Mouse (Mus musculus) spleen, adult 12 weeks (tissue): Measurements from ENCODE around the gene Aff1.

Experiments
- DNase-seq: peaks from one replicate; pipeline ENCODE4 v3.0.0; 2022; ENCODE audit warnings: low spot score

The Aff1 gene

DNA sequence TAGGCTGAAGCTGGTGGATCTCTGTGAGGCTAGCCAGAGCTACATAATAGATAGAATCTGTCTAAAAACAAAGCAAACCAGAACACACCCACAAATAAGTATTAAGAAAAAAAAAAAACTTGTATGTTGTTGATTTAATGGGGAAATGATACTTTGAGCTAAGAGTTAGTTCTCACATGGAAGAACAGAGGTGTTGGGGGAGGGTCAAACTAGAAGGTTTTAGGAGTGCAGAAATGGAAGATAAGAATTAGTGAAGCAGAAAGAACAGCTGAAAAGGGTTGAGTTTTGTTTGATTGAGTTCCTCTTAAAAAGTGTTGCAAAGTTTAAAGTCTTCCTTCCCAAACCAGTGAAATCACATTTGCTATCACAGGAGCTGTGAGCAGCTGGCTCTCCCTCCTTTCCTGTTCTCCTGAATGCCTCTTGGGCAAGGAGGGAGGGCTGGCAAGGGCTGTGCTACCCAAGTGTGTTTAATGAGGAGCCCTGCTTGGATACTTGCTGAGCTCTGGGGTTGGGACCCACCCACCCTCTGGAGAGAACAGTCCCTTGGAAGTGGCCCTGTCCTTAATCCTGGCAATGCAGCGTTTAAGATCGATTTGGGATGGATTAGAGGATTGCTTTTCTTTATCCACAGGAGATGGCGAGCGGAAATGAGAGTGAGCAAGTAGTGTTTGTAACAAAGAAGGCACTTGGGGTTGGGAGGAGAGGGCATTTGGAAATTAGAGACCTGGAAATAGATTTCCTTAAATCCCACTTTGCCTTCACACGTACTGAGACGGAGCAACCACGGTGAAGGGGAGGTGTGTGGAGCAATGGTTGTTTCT is 57.5 kb downstream of the Aff1 start:
- no peak for DNase-seq

DNA sequence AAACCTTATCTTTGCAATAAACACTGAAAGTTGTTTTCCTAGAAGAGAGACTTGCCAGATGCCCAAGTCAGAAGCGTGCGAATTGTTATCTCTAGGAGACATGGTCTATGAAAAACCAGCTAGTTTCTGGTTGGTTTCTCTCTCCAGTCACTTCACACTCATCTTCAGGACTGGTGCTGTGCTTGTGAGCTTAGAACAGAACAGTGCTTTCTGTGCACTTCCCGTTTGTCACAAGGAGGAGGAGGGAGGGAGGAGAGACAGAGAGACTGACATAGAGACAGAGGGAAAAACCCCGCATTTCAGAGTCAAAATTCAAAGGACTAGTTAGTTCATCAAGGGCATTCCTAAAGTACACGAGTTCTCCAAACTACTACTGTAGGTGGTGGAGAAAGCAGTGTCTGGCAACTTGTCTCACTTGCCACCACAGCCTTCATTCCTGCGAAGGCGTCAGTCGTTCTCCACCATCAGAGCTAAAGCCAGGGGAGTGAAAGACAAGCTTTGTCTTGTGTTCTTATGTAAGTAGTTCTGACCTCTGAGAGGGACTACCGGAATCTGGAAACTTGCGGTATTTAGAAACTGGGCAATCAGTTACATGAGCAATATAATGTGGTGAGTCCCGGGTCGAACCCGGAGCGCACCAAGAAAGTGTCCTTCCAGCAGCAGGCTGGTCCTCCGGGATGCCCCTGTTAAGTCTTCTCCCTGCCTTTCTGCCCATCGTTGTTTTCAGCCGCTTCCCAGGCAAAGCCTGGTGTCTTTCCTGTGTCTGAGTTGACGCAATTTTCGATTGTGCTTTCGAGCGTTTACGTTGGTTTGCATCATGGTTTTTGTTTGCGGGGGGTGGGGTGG is 60.7 kb downstream of the Aff1 start:
- DNase-seq: peak; percentile 58

DNA sequence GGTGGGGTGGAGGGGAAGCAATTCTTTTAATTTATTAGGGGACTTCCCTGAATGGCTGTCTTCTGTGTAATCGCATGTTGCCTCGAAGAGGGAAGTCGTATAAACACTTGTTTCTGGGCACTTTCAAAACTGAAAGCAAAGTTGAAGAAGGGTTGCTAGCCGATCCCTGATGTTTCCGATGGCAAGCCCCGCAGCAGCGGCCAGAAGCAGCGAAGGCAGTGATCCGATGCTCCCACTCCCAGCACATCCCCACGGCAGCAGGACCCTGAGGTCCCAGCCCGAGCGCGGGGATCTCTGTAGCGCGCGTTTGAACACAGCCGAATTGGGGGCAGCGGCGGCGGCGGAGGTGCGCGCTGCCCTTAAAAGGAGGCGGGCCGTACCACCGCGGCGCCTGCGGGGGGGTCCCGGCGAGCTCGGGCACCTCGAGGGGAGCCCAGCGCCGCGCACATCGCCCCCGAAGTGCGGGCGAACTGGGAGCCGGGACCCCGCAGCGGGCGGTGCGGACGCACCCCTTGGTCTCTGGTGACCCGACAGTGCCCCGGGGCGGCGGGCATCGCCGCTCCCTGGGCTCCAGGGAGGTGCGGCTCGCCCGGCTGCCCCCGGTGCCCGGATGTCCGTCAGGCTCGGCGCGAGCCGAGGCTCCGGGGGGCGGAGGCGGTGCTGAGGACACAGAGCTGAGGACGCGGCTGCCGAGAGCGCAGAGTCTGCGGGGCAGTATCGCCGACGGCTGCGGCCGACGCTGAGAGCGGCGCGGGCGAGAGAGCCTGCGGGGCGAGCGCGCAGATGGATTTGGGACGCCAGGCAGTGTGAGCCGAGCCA is 61.5 kb downstream of the Aff1 start:
- peak; percentile 84 for DNase-seq

DNA sequence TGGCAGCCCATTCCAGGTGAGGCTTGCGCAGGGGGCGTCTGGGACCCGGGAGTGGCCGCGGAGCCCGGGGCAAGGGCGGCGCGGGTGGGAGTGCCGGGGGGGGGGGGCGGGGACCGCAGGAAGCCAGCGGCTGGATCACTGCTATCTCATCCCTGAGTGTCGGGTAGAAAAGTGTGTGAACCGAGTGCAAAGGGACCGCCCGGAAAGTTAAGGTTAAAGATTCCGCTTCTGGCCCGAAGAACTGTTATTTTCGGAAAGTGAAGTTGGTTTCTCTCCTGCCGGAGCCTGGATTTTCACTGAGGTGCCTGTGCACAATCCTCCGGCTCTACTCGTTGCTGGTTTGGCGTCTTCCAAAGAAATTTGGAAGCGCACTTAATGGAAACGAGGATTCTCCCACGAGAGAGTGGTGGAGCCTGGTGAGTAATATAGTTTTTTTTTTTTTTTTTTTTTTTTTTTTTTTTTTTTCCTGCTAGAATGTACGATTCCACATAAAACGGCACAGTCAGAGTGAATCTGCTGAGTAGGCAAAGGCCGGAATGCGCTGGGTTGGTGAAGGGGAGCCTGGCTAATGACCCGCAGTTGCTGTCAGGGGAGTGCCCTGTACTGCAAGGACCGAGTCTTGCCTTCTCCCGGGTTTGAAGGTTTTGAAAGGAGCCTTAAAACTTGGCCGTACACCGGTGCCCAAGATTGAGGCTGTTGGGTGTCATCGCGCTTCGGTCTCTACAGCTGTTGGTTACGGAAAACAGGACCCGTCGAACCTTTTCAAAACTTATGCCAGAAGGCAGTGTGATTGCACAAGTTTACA is 62.4 kb downstream of the Aff1 start:
- no peak for DNase-seq

DNA sequence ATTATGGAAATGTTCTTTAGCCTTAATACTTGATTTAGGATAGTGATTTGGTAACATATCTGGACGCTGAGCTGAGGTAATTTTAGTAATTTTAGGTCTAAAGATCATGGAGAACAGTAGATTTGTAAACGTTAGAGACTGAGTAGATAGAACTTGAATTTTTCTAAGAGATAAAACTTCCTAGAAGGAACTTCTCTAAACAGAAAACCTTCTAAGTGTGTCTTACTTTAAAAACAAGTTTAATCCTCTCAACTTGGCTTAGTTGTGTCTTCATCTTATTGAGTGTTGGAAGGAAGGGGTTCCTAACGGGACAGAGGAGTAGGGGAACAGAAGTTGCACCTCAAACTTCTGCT is 62.9 kb downstream of the Aff1 start:
- DNase-seq: no peak

DNA sequence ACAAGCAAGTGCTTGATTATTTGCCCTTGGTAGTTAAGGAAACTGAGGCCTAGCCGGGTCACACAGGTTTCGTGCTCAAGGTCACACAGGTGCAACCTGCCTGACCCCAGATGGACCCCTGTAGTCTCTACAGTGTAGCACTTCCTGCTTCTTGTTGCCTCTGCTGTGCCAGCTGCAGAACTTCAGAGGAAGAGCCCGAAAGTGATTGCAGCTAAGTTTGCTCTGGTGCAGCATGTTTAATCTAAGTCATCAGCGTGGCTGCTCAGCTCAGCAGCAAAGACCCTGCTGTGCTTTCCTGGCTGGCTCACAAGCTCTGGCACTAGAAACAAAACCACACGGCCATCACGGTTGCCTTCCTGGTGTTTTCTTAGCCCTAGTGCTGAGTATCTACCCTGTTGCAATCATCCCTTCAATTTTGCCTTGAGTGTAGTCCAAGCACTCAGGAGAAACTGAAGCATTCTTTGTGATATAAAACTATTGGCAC is 64.1 kb downstream of the Aff1 start:
- DNase-seq: no peak

DNA sequence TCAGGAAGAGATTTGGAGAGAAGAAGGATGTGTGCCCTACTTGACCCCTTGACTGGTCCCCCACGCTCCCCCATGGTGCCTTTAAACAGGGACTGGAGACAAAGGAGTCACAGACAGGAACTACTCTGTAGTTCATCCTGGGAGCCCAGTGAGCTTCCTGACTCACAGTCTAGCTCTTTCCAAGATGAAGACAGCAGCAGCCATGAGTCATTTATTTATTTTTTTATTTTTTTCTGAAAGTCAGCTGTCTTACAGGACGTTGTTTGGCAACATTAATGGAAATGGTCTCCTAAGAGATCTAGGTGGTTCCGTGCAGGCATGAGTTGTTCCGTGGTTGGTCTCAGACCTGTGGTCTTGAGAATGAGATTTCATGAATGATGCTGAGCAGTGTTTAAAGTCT is 66.3 kb downstream of the Aff1 start:
- no peak for DNase-seq

DNA sequence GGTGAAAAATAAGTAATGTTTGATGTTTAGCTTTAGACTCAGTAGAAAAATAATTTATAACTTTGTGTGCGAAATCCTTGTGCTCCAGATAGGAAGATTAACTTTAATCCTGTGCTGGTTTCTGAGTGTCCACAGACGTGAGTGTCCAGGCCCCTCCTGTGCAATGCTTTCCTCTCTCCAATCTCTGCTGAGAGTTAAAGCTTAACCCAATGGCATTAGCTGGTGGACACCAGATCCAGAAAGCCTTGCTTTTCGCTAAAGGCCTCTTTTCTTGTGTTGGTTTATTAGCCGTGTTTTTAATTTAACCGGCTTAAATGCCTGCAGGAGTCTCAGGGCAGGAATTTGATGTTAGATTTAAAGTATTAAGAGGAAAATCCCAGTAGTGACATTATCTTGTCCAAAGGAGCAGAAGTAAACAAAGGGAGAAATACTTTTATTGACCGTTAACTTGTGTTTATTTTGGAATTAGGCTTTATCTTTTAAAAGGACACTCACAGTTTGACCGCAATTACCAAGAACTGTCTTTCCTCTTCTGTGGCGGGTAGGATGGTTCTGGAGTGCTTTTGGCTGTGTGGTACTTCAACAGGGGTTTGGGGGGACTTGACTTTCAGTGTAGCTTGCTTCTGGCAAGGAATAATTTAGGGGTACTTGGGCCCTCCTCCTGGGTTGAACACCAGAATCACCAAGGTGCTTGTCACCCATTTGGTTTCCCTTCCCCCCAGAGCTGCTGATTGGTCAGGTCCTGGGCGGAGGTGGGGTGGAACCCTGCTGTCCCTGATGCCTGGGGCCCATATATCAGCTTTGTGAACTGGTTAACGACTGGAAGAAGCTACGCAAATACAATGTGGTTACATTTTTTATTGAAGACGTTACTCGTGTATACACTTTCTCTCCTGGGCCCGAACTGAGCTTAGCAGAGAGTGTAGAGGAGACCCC is 67.6 kb downstream of the Aff1 start:
- DNase-seq: peak; percentile 72

DNA sequence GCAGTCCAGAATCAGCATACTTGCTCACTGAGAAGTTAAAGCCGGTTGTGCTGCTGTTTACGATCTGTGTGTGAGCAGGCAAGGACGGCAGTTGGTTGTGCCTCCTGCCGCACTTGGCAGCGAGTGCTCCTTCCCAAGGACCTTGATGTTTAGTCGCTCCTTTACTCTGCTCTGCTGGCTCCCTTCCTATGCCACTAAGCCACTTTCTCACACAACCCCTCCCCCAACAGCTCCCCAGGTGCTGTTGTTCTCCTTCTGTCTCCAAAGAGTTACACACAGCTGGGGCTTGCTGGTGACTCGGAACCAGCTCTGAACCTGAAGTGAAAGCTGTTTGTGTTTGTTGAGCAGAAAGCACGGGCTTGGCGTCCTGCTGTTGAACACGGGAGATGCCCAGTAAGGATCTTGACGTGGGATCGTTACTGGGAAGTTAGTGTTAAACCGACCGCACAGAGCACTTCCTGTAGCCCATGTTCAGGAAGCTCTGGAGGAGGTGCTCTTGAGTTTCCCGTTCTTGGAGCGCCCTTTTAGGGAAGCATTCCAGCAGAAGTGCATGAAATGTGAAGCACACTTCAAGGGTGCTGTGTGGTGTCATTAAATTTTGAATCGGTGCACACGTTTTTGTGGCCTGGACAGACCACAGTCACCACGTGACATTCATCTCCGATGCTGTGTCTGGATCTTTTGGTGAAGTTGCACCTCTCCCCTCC is 68.4 kb downstream of the Aff1 start:
- peak; percentile 53 for DNase-seq

DNA sequence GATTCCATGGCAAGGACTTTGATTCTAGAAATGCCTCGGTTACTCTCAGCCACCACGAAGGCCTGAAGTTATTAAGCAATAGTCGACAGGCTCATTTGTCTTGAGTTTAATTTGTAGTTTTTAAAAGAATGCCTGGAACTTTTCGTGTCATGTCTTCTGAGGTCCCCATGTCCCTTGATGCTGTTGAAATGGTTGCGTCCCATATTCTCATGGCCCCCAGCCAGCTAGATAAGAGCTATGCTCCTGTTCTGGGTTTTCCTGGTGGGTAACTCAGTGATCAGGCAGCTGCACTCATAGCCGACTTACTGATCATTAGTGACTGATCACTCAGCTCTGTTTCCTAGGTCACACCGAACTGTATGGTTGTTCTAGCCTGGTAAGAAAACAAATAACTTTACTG is 69.6 kb downstream of the Aff1 start:
- DNase-seq: no peak

DNA sequence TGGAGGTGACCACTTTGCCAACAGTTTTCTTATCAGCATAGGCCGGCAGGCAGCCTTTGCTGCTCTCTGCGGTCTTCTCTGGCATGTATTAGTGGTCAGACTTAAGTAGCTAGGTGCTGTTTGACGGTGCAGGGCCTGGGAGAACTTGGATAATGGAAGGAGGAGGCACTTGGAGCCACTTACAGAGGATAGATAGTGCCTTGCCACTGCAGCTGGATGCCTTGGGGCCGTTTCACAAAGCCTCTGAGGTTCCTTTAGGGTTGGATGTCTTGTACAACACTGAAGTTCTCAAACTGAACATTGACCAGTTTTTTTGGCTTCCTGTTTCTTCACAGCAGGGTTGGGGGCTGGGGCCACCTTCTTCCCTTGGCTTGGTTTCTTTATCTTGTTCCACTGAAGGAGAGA is 70.7 kb downstream of the Aff1 start:
- DNase-seq: no peak

DNA sequence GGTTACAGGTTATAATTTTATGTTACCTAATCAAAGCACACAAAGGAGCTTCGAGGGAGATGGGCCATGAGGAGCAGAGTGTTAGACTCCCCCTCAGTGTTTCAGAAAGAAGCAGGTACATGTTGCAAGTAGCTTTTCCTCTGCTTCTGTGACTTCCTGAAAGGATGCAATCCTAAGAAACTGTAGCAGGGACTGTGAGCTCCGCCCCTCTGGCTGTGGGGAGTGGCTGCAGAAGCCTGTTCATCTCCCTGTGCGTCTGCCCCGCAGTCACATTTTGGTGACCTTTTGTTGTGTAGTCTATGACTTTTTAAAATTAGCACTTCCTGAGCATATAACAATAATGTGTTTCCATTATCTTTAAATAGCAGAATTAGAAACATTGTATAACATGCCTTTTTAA is 73.2 kb downstream of the Aff1 start:
- no peak for DNase-seq

DNA sequence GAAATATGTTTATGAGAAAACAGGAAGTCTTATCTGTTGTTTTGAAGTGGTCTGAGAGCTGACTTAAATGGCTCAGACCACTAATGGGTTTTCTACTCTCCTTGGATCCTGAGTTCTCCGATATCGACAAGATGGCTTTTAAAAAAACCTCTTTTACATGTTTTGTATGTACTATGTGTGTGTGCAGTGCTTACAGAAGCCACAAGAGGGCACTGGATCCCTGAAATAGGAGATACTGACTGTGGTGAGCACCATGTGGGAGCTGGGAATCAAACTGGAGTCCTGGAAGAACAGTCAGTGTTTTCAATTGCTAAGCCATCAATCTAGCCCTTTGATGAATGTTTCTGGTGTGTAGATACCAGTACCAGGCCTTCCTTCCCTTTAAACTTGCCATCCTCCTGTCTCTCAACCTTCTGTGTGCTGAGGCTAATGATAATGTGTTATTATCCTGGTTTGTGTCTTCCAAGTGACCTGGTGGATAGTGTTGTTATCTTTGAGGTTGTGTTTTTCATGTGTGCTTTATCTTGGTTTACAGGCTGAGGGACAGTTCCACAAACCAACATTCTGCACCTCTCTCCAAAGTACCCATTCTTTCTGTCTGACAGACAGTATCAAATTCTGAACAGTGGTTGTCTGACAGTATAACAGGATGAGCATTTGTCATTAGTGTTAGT is 73.7 kb downstream of the Aff1 start:
- DNase-seq: no peak

DNA sequence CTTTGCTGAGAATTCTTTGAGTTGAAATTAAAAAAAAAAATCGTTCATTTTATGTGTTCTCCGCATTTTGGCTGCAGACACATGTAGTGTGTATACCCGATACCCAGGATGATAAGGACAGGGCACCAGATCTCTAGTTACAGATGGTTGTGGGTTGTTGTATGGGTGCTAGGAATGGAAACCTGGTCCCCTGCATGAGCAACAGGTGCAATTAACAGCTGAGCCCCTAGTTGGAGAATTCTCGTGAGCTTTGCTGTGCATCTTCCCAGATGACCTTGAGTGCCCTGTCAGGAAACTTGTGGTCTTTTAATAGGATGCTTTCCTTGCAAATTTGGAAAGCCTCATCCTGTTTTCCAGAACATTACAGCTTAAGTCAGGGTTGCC is 74.2 kb downstream of the Aff1 start:
- DNase-seq: no peak

DNA sequence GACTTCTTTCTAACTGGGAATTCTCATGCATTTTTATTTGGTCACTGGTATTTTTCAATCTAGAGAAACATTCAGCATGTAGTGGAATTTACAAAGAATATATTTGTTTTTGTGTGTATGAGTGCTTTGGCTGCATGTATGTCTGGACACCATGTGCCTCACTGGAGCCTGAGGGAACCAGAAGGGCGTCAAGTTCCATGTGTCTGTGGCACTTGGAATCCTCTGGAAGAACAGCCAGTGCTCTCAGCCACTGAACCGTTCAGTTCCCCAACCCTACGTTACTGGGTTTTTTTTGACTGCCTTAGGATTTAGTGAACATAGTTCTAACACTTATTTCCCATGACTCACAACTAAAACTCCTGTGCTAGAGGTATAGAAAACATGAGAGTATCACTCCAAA is 76.8 kb downstream of the Aff1 start:
- DNase-seq: no peak

DNA sequence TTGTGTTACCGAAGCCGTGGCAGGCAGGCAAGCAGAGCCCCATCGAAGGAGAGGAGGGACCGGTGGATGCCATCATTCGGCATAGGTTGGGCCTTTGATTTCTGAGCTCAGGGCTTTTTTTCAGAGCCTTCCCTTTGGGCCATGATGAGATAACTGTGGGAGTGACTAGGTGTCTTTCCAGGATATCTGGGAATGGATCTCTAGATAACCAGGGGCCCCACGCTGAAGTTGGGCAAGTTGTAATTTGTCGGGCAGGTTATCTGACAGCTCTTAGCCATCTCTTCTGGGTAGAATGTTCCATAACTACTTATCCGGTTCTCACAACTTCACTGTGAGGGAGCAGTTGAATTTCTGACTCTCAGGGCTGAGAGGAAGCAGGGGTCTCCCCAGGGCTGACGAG is 77.5 kb downstream of the Aff1 start:
- no peak for DNase-seq

DNA sequence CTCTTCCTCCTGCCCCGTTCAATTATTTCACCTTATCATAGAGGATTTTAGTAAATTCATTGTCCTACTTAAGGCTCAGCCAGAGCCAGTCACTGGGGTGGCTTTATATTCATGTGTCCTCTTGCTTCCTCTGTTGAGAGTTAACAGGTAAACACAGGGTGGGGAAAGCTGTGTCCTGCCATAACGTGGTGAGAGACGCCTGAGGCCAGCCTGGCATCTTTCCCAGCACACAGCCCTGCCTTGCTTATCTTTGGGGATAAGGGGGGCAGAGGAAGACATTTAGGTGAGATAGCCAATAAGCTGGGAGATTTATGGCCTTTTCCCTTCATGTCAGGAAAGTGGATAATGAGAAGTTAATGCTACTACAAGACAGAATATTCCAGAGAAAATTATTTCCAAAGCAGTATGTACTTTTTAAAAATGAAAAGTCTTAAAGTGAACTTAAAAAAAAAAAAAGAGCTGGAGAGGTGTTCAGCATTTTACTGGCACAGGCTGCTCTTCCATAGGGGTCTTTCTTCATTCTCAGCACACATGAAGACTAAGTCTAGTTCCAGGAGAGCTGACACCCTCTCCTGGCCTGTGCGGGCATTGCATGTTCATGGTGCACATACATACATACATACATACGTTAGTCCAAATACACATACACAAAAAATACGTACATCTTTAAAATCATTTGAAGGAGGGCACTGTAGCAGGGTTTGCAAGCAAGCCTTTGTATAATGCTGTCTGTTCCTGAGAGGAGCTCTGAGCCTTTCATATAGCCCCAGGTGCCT is 78.5 kb downstream of the Aff1 start:
- DNase-seq: no peak

DNA sequence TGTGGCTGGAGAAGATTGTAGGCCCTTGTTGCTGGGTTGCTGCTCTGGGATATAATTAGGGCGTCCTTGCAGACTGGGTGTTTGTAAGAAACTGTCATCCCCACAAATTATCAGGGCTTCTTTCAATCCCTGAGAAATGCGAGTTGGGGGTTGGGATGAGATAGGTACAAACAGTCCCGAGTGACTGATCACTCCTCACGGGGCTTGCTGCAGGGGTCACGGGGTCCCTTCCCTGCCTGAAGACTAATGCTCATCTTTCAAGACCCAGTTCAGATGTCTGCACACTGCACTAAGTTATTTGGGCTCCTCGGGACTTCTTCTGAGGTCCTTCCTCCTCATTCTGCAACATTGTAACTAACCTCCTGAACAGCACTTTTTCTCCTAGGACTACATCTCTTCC is 79.2 kb downstream of the Aff1 start:
- DNase-seq: no peak

DNA sequence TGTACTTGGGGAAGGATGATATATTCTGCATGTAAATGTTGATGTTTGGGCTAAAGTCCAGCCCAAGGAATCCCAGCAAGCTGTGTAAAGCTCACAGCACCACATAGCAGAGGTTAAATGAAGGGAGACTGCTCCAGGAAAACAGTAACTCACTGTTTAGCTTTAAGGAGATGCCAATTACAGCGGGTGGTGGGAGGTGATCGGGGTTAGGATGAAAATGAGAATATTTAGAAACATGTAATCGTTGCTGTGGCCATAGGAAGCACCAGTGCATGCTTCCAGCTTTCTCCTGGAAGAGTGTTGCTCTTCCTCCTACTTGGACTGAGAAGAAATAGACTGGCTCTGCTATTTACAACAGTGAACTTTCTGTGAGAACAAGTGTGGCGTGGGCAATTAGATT is 80.1 kb downstream of the Aff1 start:
- DNase-seq: no peak
